Mouse (Mus musculus): ENCODE results near the gene Zdhhc14.

The Zdhhc14 gene

DNA sequence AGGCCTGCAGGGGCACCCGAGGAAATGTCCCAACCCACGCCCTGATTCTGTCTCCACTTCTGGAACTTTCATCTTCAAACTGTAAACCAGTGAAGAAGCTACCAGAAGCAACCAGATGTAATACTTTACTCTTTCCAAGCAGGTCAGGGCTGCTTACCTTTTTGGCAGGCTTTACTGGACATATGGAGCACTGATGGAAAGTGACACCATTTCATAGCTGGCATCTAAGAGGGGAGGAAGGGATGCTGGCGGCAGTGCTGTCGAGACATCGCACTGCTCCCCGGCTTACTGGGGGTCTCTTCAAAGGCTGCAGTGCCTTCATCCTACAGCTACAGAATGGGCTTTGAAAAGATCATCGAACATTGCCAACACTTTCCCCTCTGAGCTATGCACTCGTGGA lies 5.3 kb downstream of the Zdhhc14 start:
- in situ Hi-C loops (cut with MboI; ENCODE audit: low pct_unique_long_range_greater_than_20kb in 1 of 2, low sequenced_read_pairs in 2 of 2, unreplicated experiment in 1 of 2): no loop called here

DNA sequence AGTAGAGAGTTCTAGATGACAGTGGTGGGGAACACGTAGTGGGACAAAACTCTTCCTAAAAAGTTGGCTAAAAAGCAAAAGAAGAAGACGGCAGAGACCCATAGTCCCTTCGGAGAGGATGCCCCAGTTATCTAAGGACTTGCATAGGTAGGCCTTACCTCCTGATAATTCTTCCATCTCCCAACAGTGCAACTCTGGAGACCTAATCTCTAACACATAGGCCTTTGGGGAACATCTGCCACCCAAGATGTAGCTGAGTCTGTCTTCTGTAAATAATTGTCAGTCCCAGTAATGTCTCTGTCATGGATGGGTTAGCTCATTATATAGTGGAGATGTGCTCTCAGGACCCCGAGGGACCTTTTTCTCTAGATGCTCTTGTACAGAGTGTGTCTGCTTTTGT lies 6.6 kb downstream of the Zdhhc14 start:
- in situ Hi-C loops (cut with MboI; ENCODE audit: low pct_unique_long_range_greater_than_20kb in 1 of 2, low sequenced_read_pairs in 2 of 2, unreplicated experiment in 1 of 2): no loop called here

DNA sequence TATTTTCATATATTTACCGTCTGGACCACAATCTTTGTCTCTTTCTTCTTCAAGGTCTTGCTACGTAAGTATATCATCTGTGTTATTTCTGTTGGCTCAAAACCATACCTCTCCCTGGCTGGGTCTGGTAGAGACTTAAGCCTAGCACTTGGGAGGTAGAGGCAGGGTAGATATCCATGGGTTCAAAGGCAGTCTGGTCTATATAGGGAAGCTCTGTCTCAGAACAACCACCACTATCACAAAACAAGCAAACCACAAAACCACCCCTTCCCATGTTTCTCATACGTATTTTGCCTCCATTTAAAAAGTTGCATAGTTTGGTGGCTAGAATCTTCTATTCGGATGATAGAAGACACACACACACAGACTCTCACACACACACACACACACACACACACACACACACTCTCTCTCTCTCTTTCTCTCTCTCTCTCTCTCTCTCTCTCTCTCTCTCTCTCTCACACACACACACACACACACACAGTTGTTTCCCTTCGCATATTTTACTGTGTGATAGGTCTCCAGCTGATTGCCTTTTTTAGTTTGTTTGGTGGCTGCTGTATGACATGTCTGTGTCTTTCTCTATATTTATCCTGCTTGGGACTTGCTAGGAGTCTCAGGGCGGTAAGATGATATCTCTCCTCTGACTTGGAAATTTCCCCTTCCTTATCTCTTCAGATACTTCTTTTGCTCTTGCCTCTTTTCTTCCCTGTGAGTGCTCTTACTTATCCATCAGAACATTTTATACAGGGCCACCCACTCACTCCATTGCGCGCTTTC lies 11.8 kb downstream of the Zdhhc14 start:
- in situ Hi-C loops (cut with MboI; ENCODE audit: low pct_unique_long_range_greater_than_20kb in 1 of 2, low sequenced_read_pairs in 2 of 2, unreplicated experiment in 1 of 2): no loop called here

GRCm38 (mm10) chr17:5504969-5505368 lies 12.6 kb downstream of the Zdhhc14 start:
- in situ Hi-C loops (cut with MboI; ENCODE audit: low pct_unique_long_range_greater_than_20kb in 1 of 2, low sequenced_read_pairs in 2 of 2, unreplicated experiment in 1 of 2): no loop called here

DNA sequence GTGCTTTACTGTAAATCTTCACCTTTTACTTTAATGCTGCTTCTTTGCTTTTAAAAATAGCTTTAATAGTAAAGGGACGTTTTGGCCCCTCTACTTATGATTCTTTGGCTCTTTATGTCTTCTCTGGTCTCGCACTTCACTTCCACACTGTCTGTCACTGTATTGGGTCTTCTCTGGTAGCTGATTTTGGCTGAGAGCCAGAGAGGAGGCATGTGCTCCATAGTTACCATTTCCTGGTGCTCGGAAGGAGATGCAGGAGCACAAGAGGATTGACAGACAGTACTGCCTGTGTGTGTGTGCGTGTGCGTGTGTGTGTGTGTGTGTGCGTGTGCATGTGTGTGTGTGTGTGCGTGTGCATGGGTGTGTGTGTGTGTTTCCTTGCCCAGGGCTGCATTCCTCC lies 14.2 kb downstream of the Zdhhc14 start:
- in situ Hi-C loops (cut with MboI; ENCODE audit: low pct_unique_long_range_greater_than_20kb in 1 of 2, low sequenced_read_pairs in 2 of 2, unreplicated experiment in 1 of 2): no loop called here

- in situ Hi-C loops (cut with MboI; ENCODE audit: low pct_unique_long_range_greater_than_20kb in 1 of 2, low sequenced_read_pairs in 2 of 2, unreplicated experiment in 1 of 2): no loop called here
Observed at GRCm38 (mm10) chr17:5506988-5507387, 14.6 kb downstream of the Zdhhc14 start.

DNA sequence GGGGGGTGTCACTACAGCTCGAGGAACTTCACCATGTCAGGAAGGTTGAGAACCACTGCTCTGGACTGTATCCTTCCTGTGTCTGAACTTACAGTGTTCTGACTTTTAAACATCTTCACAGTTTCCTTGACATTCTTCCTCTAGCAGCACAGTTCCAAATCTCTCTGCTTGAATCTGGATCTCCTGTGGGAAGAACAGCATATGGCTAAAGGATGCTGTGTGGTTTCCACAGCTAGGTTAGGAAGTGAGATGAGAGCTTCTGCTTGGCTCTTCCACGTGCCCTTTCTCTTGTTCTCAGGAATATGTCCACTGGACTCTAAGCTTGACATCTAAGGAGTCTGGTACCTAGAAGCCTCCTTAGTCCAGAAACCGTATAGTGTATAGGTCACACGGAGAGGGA lies 15.7 kb downstream of the Zdhhc14 start:
- in situ Hi-C loops (cut with MboI; ENCODE audit: low pct_unique_long_range_greater_than_20kb in 1 of 2, low sequenced_read_pairs in 2 of 2, unreplicated experiment in 1 of 2): no loop called here

DNA sequence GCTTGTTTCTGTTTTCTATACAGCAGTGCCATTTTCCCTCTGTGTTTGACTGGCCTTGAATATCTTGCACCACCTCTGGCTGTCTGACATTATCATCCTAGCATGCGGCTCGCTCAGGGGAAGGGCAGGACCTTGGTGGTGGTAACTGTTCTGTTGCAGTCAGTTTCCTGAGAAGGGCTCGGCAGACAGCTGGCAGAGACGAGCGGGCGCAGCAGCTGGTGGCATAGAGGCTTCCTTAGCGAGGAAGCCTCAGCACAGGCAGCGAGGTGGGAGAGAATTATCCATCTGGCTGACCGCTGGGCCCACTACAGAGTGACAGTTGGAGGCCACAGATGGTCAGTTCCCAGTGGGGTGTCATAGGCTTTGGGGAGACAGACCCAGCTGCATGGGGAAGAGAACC lies 18.2 kb downstream of the Zdhhc14 start:
- in situ Hi-C loops (cut with MboI; ENCODE audit: low pct_unique_long_range_greater_than_20kb in 1 of 2, low sequenced_read_pairs in 2 of 2, unreplicated experiment in 1 of 2): no loop called here

DNA sequence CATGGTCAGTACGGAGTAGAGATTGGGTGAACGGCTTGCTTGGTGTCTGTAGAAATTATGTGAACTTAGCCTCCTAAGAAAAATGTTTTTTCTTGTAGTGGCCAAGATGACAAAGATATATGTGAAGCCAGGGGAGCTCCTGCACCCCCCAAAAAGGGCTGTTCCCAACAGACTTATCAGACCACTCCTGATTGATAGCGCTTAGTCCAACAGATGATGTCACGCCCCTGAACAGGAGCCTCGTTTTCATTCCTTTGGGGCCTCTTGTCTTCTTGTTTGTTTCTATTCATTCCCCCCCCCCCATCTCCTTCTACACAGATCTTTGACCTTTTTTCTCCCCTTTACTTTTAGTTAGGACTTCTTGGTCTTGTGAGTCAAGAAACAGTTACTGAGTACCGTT lies 19.4 kb downstream of the Zdhhc14 start:
- in situ Hi-C loops (cut with MboI; ENCODE audit: low pct_unique_long_range_greater_than_20kb in 1 of 2, low sequenced_read_pairs in 2 of 2, unreplicated experiment in 1 of 2): no loop called here

GRCm38 (mm10) chr17:5519466-5519865 lies 27.1 kb downstream of the Zdhhc14 start:
- in situ Hi-C loops (cut with MboI; ENCODE audit: low pct_unique_long_range_greater_than_20kb in 1 of 2, low sequenced_read_pairs in 2 of 2, unreplicated experiment in 1 of 2): no loop called here

DNA sequence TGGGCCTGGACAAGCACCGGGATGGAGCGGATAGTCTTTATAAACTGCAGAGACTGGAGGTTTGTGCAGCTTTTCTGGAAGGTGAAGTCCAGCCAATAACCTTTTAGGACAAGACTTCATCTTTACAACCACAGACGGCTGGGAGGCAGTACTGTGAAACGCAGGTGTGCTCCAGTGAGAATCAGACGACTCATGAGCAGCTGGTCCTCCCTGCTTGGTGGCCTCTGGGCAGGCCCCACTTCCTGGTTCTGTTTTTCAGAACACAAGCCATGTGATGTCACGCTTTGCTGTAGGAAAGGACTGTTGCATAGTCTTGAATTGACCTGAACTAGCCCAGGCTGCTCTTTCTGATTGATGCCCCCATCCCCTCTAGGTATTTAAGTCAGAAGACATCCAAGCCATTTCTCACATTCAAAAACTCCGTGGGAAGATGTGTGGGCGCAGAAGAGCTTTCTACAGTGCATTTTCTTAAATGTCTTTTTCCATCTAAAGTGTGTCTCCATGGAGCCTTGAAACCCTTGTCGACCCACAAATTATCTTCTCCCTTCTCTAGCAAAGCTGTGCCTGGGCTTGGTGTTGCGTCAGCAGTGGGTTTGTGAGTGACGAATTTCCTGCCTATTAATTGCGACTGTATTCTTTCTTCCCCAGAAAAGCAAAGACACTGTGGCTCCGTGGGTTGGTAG lies 27.7 kb downstream of the Zdhhc14 start:
- in situ Hi-C loops (cut with MboI; ENCODE audit: low pct_unique_long_range_greater_than_20kb in 1 of 2, low sequenced_read_pairs in 2 of 2, unreplicated experiment in 1 of 2): no loop called here

- in situ Hi-C loops (cut with MboI; ENCODE audit: low pct_unique_long_range_greater_than_20kb in 1 of 2, low sequenced_read_pairs in 2 of 2, unreplicated experiment in 1 of 2): no loop called here
Observed at GRCm38 (mm10) chr17:5521532-5521931, 29.2 kb downstream of the Zdhhc14 start.

DNA sequence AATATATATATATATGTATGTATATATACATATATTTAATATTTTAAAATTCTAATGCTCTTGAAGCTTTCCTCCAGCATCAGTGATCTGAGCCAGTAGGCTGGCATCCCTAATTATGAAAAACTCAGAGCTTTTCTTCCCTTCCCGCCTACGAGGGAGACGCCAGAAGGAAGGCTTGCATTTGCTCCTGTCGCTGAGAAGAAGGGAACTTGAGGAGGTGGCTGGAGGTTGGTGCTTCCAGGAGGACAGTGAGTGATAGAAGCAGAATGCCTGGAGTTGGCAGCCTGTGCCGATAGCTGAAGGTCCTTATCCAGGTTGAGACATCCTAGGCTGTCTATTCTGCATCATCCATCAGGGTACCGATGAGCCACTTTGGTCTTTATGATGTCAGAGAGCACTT lies 37.2 kb downstream of the Zdhhc14 start:
- in situ Hi-C loops (cut with MboI; ENCODE audit: low pct_unique_long_range_greater_than_20kb in 1 of 2, low sequenced_read_pairs in 2 of 2, unreplicated experiment in 1 of 2): no loop called here

DNA sequence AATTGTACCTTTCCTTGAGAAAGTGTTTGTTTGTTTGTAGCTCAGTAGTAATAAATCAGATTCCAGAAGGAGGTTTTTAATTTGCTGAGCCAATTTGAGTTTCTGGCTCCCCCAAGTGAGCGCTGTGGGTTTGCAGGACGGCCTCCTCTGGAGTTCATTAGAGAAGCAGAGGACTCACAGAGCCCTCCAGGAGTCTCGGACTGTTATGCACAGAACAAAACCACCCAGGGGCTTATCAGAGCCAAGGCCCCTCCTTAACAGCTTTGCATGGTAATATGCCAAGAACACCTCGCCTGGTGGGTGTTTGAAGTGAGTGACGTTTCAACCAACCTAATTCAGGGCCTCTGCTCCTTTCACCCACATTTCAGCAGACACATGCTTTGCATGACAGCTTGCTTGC lies 40.5 kb downstream of the Zdhhc14 start:
- in situ Hi-C loops (cut with MboI; ENCODE audit: low pct_unique_long_range_greater_than_20kb in 1 of 2, low sequenced_read_pairs in 2 of 2, unreplicated experiment in 1 of 2): loop anchor here in 1 of 2 experiments (5.0 kb wide), 1 partner anchor 91 kb away; the partner anchor contains the start of gene Tmem242

GRCm38 (mm10) chr17:5535357-5535756 lies 43.0 kb downstream of the Zdhhc14 start:
- in situ Hi-C loops (cut with MboI; ENCODE audit: low pct_unique_long_range_greater_than_20kb in 1 of 2, low sequenced_read_pairs in 2 of 2, unreplicated experiment in 1 of 2): no loop called here

- in situ Hi-C loops (cut with MboI; ENCODE audit: low pct_unique_long_range_greater_than_20kb in 1 of 2, low sequenced_read_pairs in 2 of 2, unreplicated experiment in 1 of 2): no loop called here
Observed at GRCm38 (mm10) chr17:5536259-5537094, 44.1 kb downstream of the Zdhhc14 start.

DNA sequence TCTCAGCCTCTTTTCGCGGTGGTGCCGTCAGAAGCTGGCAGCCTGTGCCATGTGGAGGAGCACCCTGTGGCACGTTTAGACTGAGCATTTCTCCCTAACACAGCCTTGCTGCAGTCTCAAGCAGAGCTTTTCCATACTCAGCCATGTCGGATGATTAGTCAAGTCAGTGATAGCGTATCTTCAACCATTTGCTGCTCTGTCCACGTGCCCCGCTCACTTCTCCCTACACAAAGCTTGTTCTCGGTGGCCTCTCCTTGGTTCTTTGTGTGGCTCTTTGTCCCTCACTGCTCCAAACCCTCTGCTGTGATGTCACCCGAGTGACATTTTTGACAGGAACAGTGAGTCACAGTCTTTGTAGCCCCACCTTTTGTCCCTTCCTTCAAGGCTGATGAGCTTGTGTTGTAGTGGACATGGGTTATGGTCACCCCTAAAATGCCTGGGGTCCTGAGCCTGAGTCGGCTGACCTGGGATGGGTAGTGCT lies 44.8 kb downstream of the Zdhhc14 start:
- in situ Hi-C loops (cut with MboI; ENCODE audit: low pct_unique_long_range_greater_than_20kb in 1 of 2, low sequenced_read_pairs in 2 of 2, unreplicated experiment in 1 of 2): no loop called here

DNA sequence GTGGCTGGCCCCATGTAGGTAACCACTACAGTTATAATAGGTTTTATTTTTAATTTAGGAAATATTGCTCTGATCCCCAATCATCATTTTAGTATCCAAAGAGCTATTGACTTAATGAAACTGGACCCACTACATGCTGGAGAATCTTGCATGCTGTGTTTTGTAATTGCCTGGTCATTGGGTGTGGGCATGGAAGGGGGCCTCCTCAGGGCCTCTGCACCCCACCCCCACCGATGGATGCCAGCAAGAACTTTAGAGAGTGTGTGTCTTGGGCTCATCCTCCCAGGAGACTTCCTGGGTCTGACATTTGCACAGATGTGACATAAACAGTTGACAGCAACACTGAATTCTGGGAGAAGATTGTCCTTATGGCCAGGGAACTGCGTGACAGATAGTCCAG lies 49.8 kb downstream of the Zdhhc14 start:
- in situ Hi-C loops (cut with MboI; ENCODE audit: low pct_unique_long_range_greater_than_20kb in 1 of 2, low sequenced_read_pairs in 2 of 2, unreplicated experiment in 1 of 2): no loop called here

DNA sequence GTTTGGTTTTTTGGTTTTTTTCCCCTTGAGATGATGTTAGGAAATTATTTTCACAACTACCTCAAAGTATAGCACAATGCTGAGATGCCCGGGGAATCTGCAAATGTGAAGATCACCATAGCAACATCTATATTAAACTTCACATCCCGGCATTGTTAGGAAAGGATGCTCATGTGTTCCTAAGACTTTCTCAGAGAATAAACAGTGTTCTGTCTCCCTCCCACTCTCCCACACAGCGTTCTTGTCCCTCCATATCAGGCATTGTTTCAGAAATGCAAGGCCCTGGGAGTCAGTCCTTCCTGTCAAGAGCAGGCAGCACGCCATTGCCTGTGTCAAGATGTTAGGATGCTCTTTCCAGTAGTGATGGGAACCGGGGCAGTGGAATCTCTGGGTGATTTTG lies 51.7 kb downstream of the Zdhhc14 start:
- in situ Hi-C loops (cut with MboI; ENCODE audit: low pct_unique_long_range_greater_than_20kb in 1 of 2, low sequenced_read_pairs in 2 of 2, unreplicated experiment in 1 of 2): no loop called here

Data from mouse embryonic stem cell (cell line).